Mouse (Mus musculus) cortical plate, adult 2 months (tissue): Measurements from ENCODE around the gene Specc1. TPM values are rescaled to one million over a fixed set of nuclear protein-coding genes. Genes with fewer than 3 reads are reported as not detected.

Source experiments
- H3K27ac ChIP-seq: fragments of 200-500 bp; 2 replicates; pipeline ENCODE4 v1.5.1; 2012; ENCODE audit warnings: low read length, control low read depth, inconsistent platforms; ENCODE audit not compliant: insufficient read depth
- H3K4me1 ChIP-seq: fragments of 200-500 bp; 2 replicates; pipeline ENCODE4 v1.6.1; 2011; ENCODE audit warnings: low read length; ENCODE audit not compliant: control insufficient read depth, insufficient read depth
- H3K4me3 ChIP-seq: fragments of 200-500 bp; 2 replicates; pipeline ENCODE4 v1.5.1; 2011; ENCODE audit warnings: mild to moderate bottlenecking, low read length, control low read depth; ENCODE audit not compliant: insufficient read depth
- CTCF ChIP-seq: fragments of 200-500 bp; IDR thresholded peaks from 2 replicates; pipeline ENCODE4 v1.5.1; 2011; ENCODE audit warnings: mild to moderate bottlenecking, control low read depth, low read length; ENCODE audit not compliant: insufficient read depth; ENCODE audit errors: extremely low read depth
- POLR2A ChIP-seq: fragments of 200-500 bp; IDR thresholded peaks from 2 replicates; pipeline ENCODE4 v1.6.1; 2011; ENCODE audit warnings: mild to moderate bottlenecking, low read length, control low read depth; ENCODE audit not compliant: insufficient read depth; ENCODE audit errors: extremely low read depth
- polyA plus RNA-seq: library from polyadenylated mRNA; depleted of rRNA; stranded (reverse); fragments of >200 nt; gene quantifications from 2 replicates; pipeline ENCODE4 v1.2.3, GENCODE M21; 2012

Specc1 gene
- polyA plus RNA-seq, 1 experiment: 43.2 TPM

- Histone ChIP-seq H3K4me3 (no peak overlapping the region), H3K4me1 (peaks cover 3% of the 10 kb centered on the region), H3K27ac (no peak overlapping the region)
- TF ChIP-seq CTCF: no peak
- TF ChIP-seq POLR2A: no peak
Measured at GRCm38 (mm10) chr11:62007984-62008383, 51.4 kb downstream of the Specc1 start.

- no peaks in the 10 kb centered on the region; the same call in 1 of the 2 replicates for H3K4me1 ChIP-seq
- H3K4me3 ChIP-seq: no peak overlapping the region
- H3K27ac ChIP-seq: no peak overlapping the region
- TF ChIP-seq POLR2A: no peak
- no peak for TF ChIP-seq CTCF
Measured at GRCm38 (mm10) chr11:62010625-62011231, 54.2 kb downstream of the Specc1 start.

- no peak overlapping the region for H3K4me3 ChIP-seq
- H3K4me1 ChIP-seq: no peaks in the 10 kb centered on the region; the same call in 1 of the 2 replicates
- no peak overlapping the region for H3K27ac ChIP-seq
- TF ChIP-seq CTCF (no peak), POLR2A (no peak)
Measured at GRCm38 (mm10) chr11:62012039-62012438, 55.5 kb downstream of the Specc1 start.

GRCm38 (mm10) chr11:62013449-62013848 is 56.9 kb downstream of the Specc1 start:
- no peak overlapping the region for H3K27ac ChIP-seq
- H3K4me1 ChIP-seq: no peaks in the 10 kb centered on the region; the same call in 1 of the 2 replicates
- TF ChIP-seq POLR2A (no peak), CTCF (no peak)
- no peak overlapping the region for H3K4me3 ChIP-seq

- no peak overlapping the region for H3K27ac ChIP-seq
- no peaks in the 10 kb centered on the region; the same call in 1 of the 2 replicates for H3K4me1 ChIP-seq
- TF ChIP-seq CTCF: no peak
- TF ChIP-seq POLR2A: no peak
- no peak overlapping the region for H3K4me3 ChIP-seq
Measured at GRCm38 (mm10) chr11:62015071-62015654, 58.6 kb downstream of the Specc1 start.

GRCm38 (mm10) chr11:62016985-62017384 is 60.4 kb downstream of the Specc1 start:
- Histone ChIP-seq H3K27ac (no peak overlapping the region), H3K4me1 (no peaks in the 10 kb centered on the region; the same call in 1 of the 2 replicates), H3K4me3 (no peak overlapping the region)
- TF ChIP-seq POLR2A: no peak
- TF ChIP-seq CTCF: no peak

GRCm38 (mm10) chr11:62018315-62019205 is 62.0 kb downstream of the Specc1 start:
- no peak overlapping the region for H3K4me3 ChIP-seq
- H3K27ac ChIP-seq: no peak overlapping the region
- no peaks in the 10 kb centered on the region; the same call in 1 of the 2 replicates for H3K4me1 ChIP-seq
- TF ChIP-seq POLR2A (no peak), CTCF (no peak)

GRCm38 (mm10) chr11:62019857-62020256 is 63.3 kb downstream of the Specc1 start:
- H3K4me1 ChIP-seq: peaks cover 3% of the 10 kb centered on the region; the same call in 1 of the 2 replicates
- no peak overlapping the region for H3K27ac ChIP-seq
- H3K4me3 ChIP-seq: no peak overlapping the region
- TF ChIP-seq POLR2A (no peak), CTCF (no peak)

GRCm38 (mm10) chr11:62020898-62021297 is 64.3 kb downstream of the Specc1 start:
- Histone ChIP-seq H3K4me1 (peaks cover 7% of the 10 kb centered on the region; the same call in 1 of the 2 replicates), H3K4me3 (no peak overlapping the region), H3K27ac (no peak overlapping the region)
- no peak for TF ChIP-seq CTCF
- TF ChIP-seq POLR2A: no peak

- no peak overlapping the region for H3K4me3 ChIP-seq
- H3K4me1 ChIP-seq: peaks cover 9% of the 10 kb centered on the region; the same call in 1 of the 2 replicates
- no peak overlapping the region for H3K27ac ChIP-seq
- no peak for TF ChIP-seq POLR2A
- TF ChIP-seq CTCF: no peak
Measured at GRCm38 (mm10) chr11:62022105-62022504, 65.5 kb downstream of the Specc1 start.
